Mouse (Mus musculus) stomach, embryonic 15.5 days (tissue): ENCODE measurements at regions not wholly inside any gene's neighbourhood (a gene's known extent, or its start where the extent isn't known, plus 50 kb on each side); places are given as distances from the start of the nearest gene placed in this dataset.

Experiments
- ATAC-seq: fragments of 200-750 bp; cut with Nextera tagmentation; 2 replicates; pipeline ENCODE4 v1.8.0; 2017; ENCODE audit warnings: low read depth, moderate number of reproducible peaks, moderate TSS enrichment; ENCODE audit not compliant: insufficient read depth, low FRiP score
- H3K27ac ChIP-seq: fragments of 300-500 bp; sonication (generic); 2 replicates; pipeline ENCODE4 v1.5.1; 2015; ENCODE audit warnings: mild to moderate bottlenecking, inconsistent platforms
- H3K27me3 ChIP-seq: fragments of 300-500 bp; sonication (generic); replicated peaks from 2 replicates; pipeline ENCODE4 v1.6.1; 2015; ENCODE audit warnings: inconsistent platforms
- H3K36me3 ChIP-seq: fragments of 300-500 bp; sonication (generic); 2 replicates; pipeline ENCODE4 v1.6.1; 2015; ENCODE audit warnings: inconsistent platforms
- H3K4me1 ChIP-seq: fragments of 300-500 bp; sonication (generic); 2 replicates; pipeline ENCODE4 v1.6.1; 2015; ENCODE audit warnings: inconsistent platforms
- H3K4me2 ChIP-seq: fragments of 300-500 bp; sonication (generic); 2 replicates; pipeline ENCODE4 v1.6.1; 2015; ENCODE audit warnings: mild to moderate bottlenecking, inconsistent platforms
- H3K4me3 ChIP-seq: fragments of 300-500 bp; sonication (generic); replicated peaks from 2 replicates; pipeline ENCODE4 v1.5.1; 2015; ENCODE audit warnings: inconsistent platforms
- H3K9ac ChIP-seq: fragments of 300-500 bp; sonication (generic); 2 replicates; pipeline ENCODE4 v1.6.1; 2015; ENCODE audit warnings: inconsistent platforms
- H3K9me3 ChIP-seq: fragments of 300-500 bp; sonication (generic); 2 replicates; pipeline ENCODE4 v1.6.1; 2016; ENCODE audit warnings: inconsistent platforms
- WGBS: fragments of 180-500 bp; shearing (Covaris S2); methylation state at CpG from one replicate; pipeline ENCODE4 v1.1.7; 2015; 5-methylcytosine and 5-hydroxymethylcytosine counted together

GRCm38 (mm10) chr17:15145191-15145968 is 104.0 kb upstream of the Gm3448 start:
- no peak overlapping the region for H3K27ac ChIP-seq
- H3K27me3 ChIP-seq, result no peaks in the 10 kb centered on the region
- H3K4me2 ChIP-seq, result no peak overlapping the region
- H3K9me3 ChIP-seq, result no peaks in the 10 kb centered on the region
- no peaks in the 10 kb centered on the region for H3K36me3 ChIP-seq
- no peak overlapping the region for H3K9ac ChIP-seq
- H3K4me1 ChIP-seq, result no peaks in the 10 kb centered on the region
- 83% methylated on average over 14 of the region's 14 CpGs for WGBS
- ATAC-seq, result no peak
- no peak overlapping the region for H3K4me3 ChIP-seq

- H3K27ac ChIP-seq, result no peak overlapping the region
- H3K27me3 ChIP-seq, result no peaks in the 10 kb centered on the region
- no peak overlapping the region for H3K9ac ChIP-seq
- WGBS, result 64% methylated on average over 4 of the region's 4 CpGs
- H3K4me3 ChIP-seq, result no peak overlapping the region
- H3K9me3 ChIP-seq, result no peaks in the 10 kb centered on the region
- H3K4me1 ChIP-seq, result no peaks in the 10 kb centered on the region
- no peak overlapping the region for H3K4me2 ChIP-seq
- no peaks in the 10 kb centered on the region for H3K36me3 ChIP-seq
- ATAC-seq, result no peak
These were observed 99.1 kb upstream of the Gm3448 start for GRCm38 (mm10) chr17:15140391-15140790.
